Mouse (Mus musculus): ENCODE data around the gene Nppb. TPM values are rescaled to one million over a fixed set of nuclear protein-coding genes. Genes with fewer than 3 reads are reported as not detected.

The Nppb gene
- total and polyA plus RNA-seq, 3 experiments, result not detected

Other genes starting within 250 kb of the Nppb start
- gene Zfp984, start 176.0 kb upstream of the Nppb start, total RNA-seq (2012; rRNA removed), result 4.5 TPM in 2 replicates
- gene Zfp984, start 176.0 kb upstream of the Nppb start, total RNA-seq (2014; rRNA removed), result 15.9 and 16.0 TPM in 2 replicates
- gene Zfp984, start 176.0 kb upstream of the Nppb start, polyA plus RNA-seq (2012; ENCODE audit: insufficient read length, low read depth), result 6.8 and 8.0 TPM in 2 replicates
- gene Zfp933, start 137.4 kb upstream of the Nppb start, total RNA-seq (2012; rRNA removed), result 2.0 and 2.7 TPM in 2 replicates
- gene Zfp933, start 137.4 kb upstream of the Nppb start, total RNA-seq (2014; rRNA removed), result 5.6 and 7.7 TPM in 2 replicates
- gene Zfp933, start 137.4 kb upstream of the Nppb start, polyA plus RNA-seq (2012; ENCODE audit: insufficient read length, low read depth), result 3.0 and 3.4 TPM in 2 replicates
- gene Miip, start 117.0 kb upstream of the Nppb start, total RNA-seq (2012; rRNA removed), result 50.6 and 58.8 TPM in 2 replicates
- 31.5 and 33.6 TPM in 2 replicates for gene Miip, start 117.0 kb upstream of the Nppb start, total RNA-seq (2014; rRNA removed)
- gene Miip, start 117.0 kb upstream of the Nppb start, polyA plus RNA-seq (2012; ENCODE audit: insufficient read length, low read depth), result 43.9 and 46.6 TPM in 2 replicates
- 4.0 and 4.3 TPM in 2 replicates for gene Fv1, start 116.8 kb upstream of the Nppb start, total RNA-seq (2012; rRNA removed)
- gene Fv1, start 116.8 kb upstream of the Nppb start, total RNA-seq (2014; rRNA removed), result 3.0 TPM in 2 replicates
- 2.1 and 2.8 TPM in 2 replicates for gene Fv1, start 116.8 kb upstream of the Nppb start, polyA plus RNA-seq (2012; ENCODE audit: insufficient read length, low read depth)
- gene Mfn2, start 81.1 kb upstream of the Nppb start, total RNA-seq (2012; rRNA removed), result 17.5 and 21.7 TPM in 2 replicates
- gene Mfn2, start 81.1 kb upstream of the Nppb start, total RNA-seq (2014; rRNA removed), result 8.6 and 10.0 TPM in 2 replicates
- 33.0 and 36.8 TPM in 2 replicates for gene Mfn2, start 81.1 kb upstream of the Nppb start, polyA plus RNA-seq (2012; ENCODE audit: insufficient read length, low read depth)
- 4.8 and 6.5 TPM in 2 replicates for gene Plod1, start 49.0 kb upstream of the Nppb start, total RNA-seq (2012; rRNA removed)
- gene Plod1, start 49.0 kb upstream of the Nppb start, total RNA-seq (2014; rRNA removed), result 0.30 and 0.51 TPM in 2 replicates
- 1.9 TPM in 2 replicates for gene Plod1, start 49.0 kb upstream of the Nppb start, polyA plus RNA-seq (2012; ENCODE audit: insufficient read length, low read depth)
- 32.8 and 33.9 TPM in 2 replicates for gene 2510039O18Rik, start 44.9 kb upstream of the Nppb start, total RNA-seq (2012; rRNA removed)
- 22.1 and 23.9 TPM in 2 replicates for gene 2510039O18Rik, start 44.9 kb upstream of the Nppb start, total RNA-seq (2014; rRNA removed)
- 23.6 and 27.9 TPM in 2 replicates for gene 2510039O18Rik, start 44.9 kb upstream of the Nppb start, polyA plus RNA-seq (2012; ENCODE audit: insufficient read length, low read depth)
- gene Nppa, start 14.9 kb downstream of the Nppb start, total RNA-seq (2012; rRNA removed), result not detected in 2 replicates
- not detected in 2 replicates for gene Nppa, start 14.9 kb downstream of the Nppb start, total RNA-seq (2014; rRNA removed)
- not detected in 2 replicates for gene Nppa, start 14.9 kb downstream of the Nppb start, polyA plus RNA-seq (2012; ENCODE audit: insufficient read length, low read depth)
- gene Clcn6, start 53.0 kb downstream of the Nppb start, total RNA-seq (2012; rRNA removed), result 5.5 and 5.7 TPM in 2 replicates
- gene Clcn6, start 53.0 kb downstream of the Nppb start, total RNA-seq (2014; rRNA removed), result 3.7 and 4.8 TPM in 2 replicates
- gene Clcn6, start 53.0 kb downstream of the Nppb start, polyA plus RNA-seq (2012; ENCODE audit: insufficient read length, low read depth), result 9.2 and 10.6 TPM in 2 replicates
- gene Mthfr, start 53.3 kb downstream of the Nppb start, total RNA-seq (2012; rRNA removed), result 14.4 and 17.0 TPM in 2 replicates
- 15.3 and 16.1 TPM in 2 replicates for gene Mthfr, start 53.3 kb downstream of the Nppb start, total RNA-seq (2014; rRNA removed)
- gene Mthfr, start 53.3 kb downstream of the Nppb start, polyA plus RNA-seq (2012; ENCODE audit: insufficient read length, low read depth), result 15.4 and 16.3 TPM in 2 replicates
- 5.6 and 6.2 TPM in 2 replicates for gene Agtrap, start 102.2 kb downstream of the Nppb start, total RNA-seq (2012; rRNA removed)
- 4.0 and 4.1 TPM in 2 replicates for gene Agtrap, start 102.2 kb downstream of the Nppb start, total RNA-seq (2014; rRNA removed)
- 5.4 and 5.9 TPM in 2 replicates for gene Agtrap, start 102.2 kb downstream of the Nppb start, polyA plus RNA-seq (2012; ENCODE audit: insufficient read length, low read depth)
- gene Mad2l2, start 144.6 kb downstream of the Nppb start, total RNA-seq (2012; rRNA removed), result 39.4 and 43.3 TPM in 2 replicates
- gene Mad2l2, start 144.6 kb downstream of the Nppb start, total RNA-seq (2014; rRNA removed), result 21.0 and 23.1 TPM in 2 replicates
- 36.5 and 40.9 TPM in 2 replicates for gene Mad2l2, start 144.6 kb downstream of the Nppb start, polyA plus RNA-seq (2012; ENCODE audit: insufficient read length, low read depth)
- gene Draxin, start 144.9 kb downstream of the Nppb start, total RNA-seq (2012; rRNA removed), result 0.04 TPM in 1 of 2 replicates, not detected in the other
- not detected in 2 replicates for gene Draxin, start 144.9 kb downstream of the Nppb start, total RNA-seq (2014; rRNA removed)
- not detected in 2 replicates for gene Draxin, start 144.9 kb downstream of the Nppb start, polyA plus RNA-seq (2012; ENCODE audit: insufficient read length, low read depth)
- 20.5 and 25.7 TPM in 2 replicates for gene Fbxo6, start 166.4 kb downstream of the Nppb start, total RNA-seq (2012; rRNA removed)
- gene Fbxo6, start 166.4 kb downstream of the Nppb start, total RNA-seq (2014; rRNA removed), result 24.1 and 32.5 TPM in 2 replicates
- gene Fbxo6, start 166.4 kb downstream of the Nppb start, polyA plus RNA-seq (2012; ENCODE audit: insufficient read length, low read depth), result 17.6 and 20.8 TPM in 2 replicates
- gene Fbxo44, start 174.7 kb downstream of the Nppb start, total RNA-seq (2012; rRNA removed), result 10.5 and 10.6 TPM in 2 replicates
- 2.2 and 2.8 TPM in 2 replicates for gene Fbxo44, start 174.7 kb downstream of the Nppb start, total RNA-seq (2014; rRNA removed)
- 2.1 and 2.3 TPM in 2 replicates for gene Fbxo44, start 174.7 kb downstream of the Nppb start, polyA plus RNA-seq (2012; ENCODE audit: insufficient read length, low read depth)
- 4.2 and 5.9 TPM in 2 replicates for gene Fbxo2, start 174.8 kb downstream of the Nppb start, total RNA-seq (2012; rRNA removed)
- gene Fbxo2, start 174.8 kb downstream of the Nppb start, total RNA-seq (2014; rRNA removed), result not detected in 2 replicates
- gene Fbxo2, start 174.8 kb downstream of the Nppb start, polyA plus RNA-seq (2012; ENCODE audit: insufficient read length, low read depth), result 0.30 and 0.50 TPM in 2 replicates